Mouse (Mus musculus): ENCODE data around the gene Dtx3. TPM values are rescaled to one million over a fixed set of nuclear protein-coding genes. Genes with fewer than 3 reads are reported as not detected.

The Dtx3 gene
- polyA plus RNA-seq, 1 experiment from 2014 or later = 79.4 TPM

DNA sequence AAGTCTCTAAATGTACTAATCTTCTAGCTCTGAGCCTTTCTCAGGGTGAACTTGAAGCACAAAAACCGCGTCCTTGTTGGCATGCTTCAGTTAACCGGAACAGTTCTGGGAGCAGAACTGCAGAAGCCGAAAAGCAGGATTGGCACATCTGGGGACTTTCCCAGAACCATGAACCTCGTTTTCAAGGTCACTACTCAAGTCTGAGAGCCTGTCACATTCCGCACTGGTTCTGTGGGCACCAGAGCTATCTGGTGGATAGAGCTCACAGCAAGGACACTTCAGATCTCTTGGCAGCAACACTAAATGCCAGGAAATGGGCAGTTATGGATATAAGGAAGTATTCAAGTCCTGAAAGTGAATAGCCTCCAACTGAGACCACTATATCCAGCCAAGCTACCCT is 48.4 kb downstream of the Dtx3 start:
- ATAC-seq (ENCODE audit: insufficient read depth, low FRiP score) = no peak
- H3K27me3 ChIP-seq (ENCODE audit: control insufficient read depth, insufficient read depth, low read length) = no peaks in the 10 kb centered on the region
- H3K4me3 ChIP-seq (replicated peaks; ENCODE audit: low read length) = no peak overlapping the region
- 75% methylated on average over 6 of the region's 6 CpGs for WGBS
- H3K36me3 ChIP-seq (ENCODE audit: control insufficient read depth, insufficient read depth, low read length) = no peaks in the 10 kb centered on the region
- no peaks in the 10 kb centered on the region for H3K9me3 ChIP-seq (replicated peaks; ENCODE audit: control insufficient read depth, low read length)
- no peak overlapping the region for H3K27ac ChIP-seq (ENCODE audit: low read length)
- no peak overlapping the region for H3K4me2 ChIP-seq (ENCODE audit: low read depth, low read length)
- H3K9ac ChIP-seq (ENCODE audit: low read length) = no peak overlapping the region
- H3K4me1 ChIP-seq (ENCODE audit: control insufficient read depth, insufficient read depth, low read length) = no peaks in the 10 kb centered on the region

DNA sequence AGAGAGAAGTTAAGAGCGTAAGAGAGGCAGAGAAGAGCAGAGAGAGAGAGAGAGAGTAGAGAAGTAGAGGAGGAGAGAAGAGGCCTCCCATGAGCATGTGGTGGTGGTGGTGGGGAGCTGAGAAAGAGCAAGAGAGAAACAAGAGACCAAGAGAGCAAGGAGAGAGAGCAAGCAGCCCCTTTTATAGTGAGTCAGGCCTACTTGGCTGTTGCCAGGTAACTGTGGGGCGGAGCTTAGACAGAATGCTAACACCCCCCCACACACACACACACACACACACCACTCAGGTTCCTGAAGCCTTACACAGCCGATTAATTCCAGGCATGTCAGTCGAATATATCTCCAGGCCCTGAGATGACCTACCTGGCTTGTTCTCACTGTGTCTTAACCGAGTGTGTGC is 50.2 kb downstream of the Dtx3 start:
- H3K36me3 ChIP-seq (ENCODE audit: control insufficient read depth, insufficient read depth, low read length) = no peaks in the 10 kb centered on the region
- no peaks in the 10 kb centered on the region for H3K27me3 ChIP-seq (ENCODE audit: control insufficient read depth, insufficient read depth, low read length)
- ATAC-seq (ENCODE audit: insufficient read depth, low FRiP score) = no peak
- WGBS = 75% methylated on average over 5 of the region's 5 CpGs
- no peak overlapping the region for H3K4me2 ChIP-seq (ENCODE audit: low read depth, low read length)
- no peak overlapping the region for H3K4me3 ChIP-seq (replicated peaks; ENCODE audit: low read length)
- H3K9ac ChIP-seq (ENCODE audit: low read length) = no peak overlapping the region
- no peaks in the 10 kb centered on the region for H3K4me1 ChIP-seq (ENCODE audit: control insufficient read depth, insufficient read depth, low read length)
- H3K9me3 ChIP-seq (replicated peaks; ENCODE audit: control insufficient read depth, low read length) = no peaks in the 10 kb centered on the region
- no peak overlapping the region for H3K27ac ChIP-seq (ENCODE audit: low read length)

DNA sequence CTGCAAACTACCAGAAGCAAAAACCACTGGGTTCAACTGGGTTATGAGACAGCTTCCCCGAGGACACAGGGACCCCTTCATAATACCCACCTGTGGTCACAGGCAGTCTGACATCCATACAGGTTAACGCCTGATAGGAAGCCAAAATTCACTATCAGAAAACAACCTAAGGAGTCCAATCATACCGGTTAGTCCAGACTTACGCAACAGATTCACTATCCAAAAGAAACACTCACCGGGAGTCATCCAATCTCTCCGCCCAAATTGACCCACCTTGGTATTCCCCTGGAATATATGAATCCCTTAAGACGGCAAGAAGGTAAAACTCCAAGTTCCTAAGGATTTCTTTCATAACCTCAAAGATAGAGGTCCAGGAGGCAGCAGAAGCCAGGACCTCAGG is 51.0 kb downstream of the Dtx3 start:
- H3K27ac ChIP-seq (ENCODE audit: low read length) = no peak overlapping the region

DNA sequence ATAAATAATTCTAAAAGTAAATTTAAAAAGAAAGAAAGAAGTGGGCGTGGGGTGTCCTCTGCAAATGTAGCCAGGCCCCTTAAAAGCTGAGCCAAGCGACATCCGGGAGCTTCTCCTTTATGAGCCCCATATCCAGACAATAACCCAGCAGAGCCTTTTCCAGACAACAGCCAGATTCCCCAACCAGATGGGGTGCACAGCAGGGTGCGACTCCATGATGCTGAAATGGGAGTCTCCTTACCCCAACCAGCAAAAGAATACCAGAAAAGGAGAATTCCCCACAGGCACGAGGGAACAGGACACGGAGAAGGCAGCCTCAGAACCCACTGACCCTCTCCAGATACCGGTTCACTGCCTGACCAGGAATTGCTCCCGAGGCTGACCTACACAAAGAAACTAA is 52.3 kb downstream of the Dtx3 start:
- no peaks in the 10 kb centered on the region for H3K27me3 ChIP-seq (ENCODE audit: control insufficient read depth, insufficient read depth, low read length)
- 89% methylated on average over 8 of the region's 8 CpGs for WGBS
- no peaks in the 10 kb centered on the region for H3K4me1 ChIP-seq (ENCODE audit: control insufficient read depth, insufficient read depth, low read length)
- no peak overlapping the region for H3K27ac ChIP-seq (ENCODE audit: low read length)
- H3K36me3 ChIP-seq (ENCODE audit: control insufficient read depth, insufficient read depth, low read length) = no peaks in the 10 kb centered on the region
- H3K4me2 ChIP-seq (ENCODE audit: low read depth, low read length) = no peak overlapping the region
- no peak overlapping the region for H3K4me3 ChIP-seq (replicated peaks; ENCODE audit: low read length)
- H3K9ac ChIP-seq (ENCODE audit: low read length) = no peak overlapping the region
- no peaks in the 10 kb centered on the region for H3K9me3 ChIP-seq (replicated peaks; ENCODE audit: control insufficient read depth, low read length)
- no peak for ATAC-seq (ENCODE audit: insufficient read depth, low FRiP score)

More for the DNA sequence above, 51.0 kb downstream of the Dtx3 start:
- ATAC-seq (ENCODE audit: insufficient read depth, low FRiP score) = no peak
- Histone ChIP-seq H3K9me3 (replicated peaks; ENCODE audit: control insufficient read depth, low read length) (no peaks in the 10 kb centered on the region), H3K4me3 (replicated peaks; ENCODE audit: low read length) (no peak overlapping the region), H3K9ac (ENCODE audit: low read length) (no peak overlapping the region), H3K4me1 (ENCODE audit: control insufficient read depth, insufficient read depth, low read length) (no peaks in the 10 kb centered on the region), H3K27me3 (ENCODE audit: control insufficient read depth, insufficient read depth, low read length) (no peaks in the 10 kb centered on the region), H3K36me3 (ENCODE audit: control insufficient read depth, insufficient read depth, low read length) (no peaks in the 10 kb centered on the region), H3K4me2 (ENCODE audit: low read depth, low read length) (no peak overlapping the region)
- WGBS = 81% methylated on average over 7 of the region's 7 CpGs

DNA sequence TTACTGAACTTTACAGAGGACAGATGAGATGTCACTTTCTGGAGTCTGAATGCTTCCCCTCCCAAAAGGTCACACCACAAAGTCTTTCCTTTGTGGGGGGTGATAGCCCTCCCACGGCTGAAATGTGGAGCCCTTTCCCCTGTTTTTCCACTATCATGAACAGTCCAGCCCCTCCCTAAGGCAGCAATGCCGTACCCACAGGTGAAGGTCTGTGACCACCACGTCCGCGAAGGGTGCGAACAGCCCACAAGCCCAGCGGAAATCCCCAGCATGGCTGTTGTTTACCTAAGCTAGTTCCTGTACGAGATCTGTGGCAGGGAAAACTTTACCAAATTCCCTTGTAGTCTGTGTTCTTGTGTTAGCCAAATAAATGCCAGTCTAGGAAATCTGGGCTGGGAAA is 54.0 kb downstream of the Dtx3 start:
- no peaks in the 10 kb centered on the region for H3K27me3 ChIP-seq (ENCODE audit: control insufficient read depth, insufficient read depth, low read length)
- H3K4me3 ChIP-seq (replicated peaks; ENCODE audit: low read length) = no peak overlapping the region
- WGBS = 54% methylated on average over 8 of the region's 8 CpGs
- no peak overlapping the region for H3K4me2 ChIP-seq (ENCODE audit: low read depth, low read length)
- no peak overlapping the region for H3K27ac ChIP-seq (ENCODE audit: low read length)
- H3K9ac ChIP-seq (ENCODE audit: low read length) = no peak overlapping the region
- no peak for ATAC-seq (ENCODE audit: insufficient read depth, low FRiP score)
- no peaks in the 10 kb centered on the region for H3K9me3 ChIP-seq (replicated peaks; ENCODE audit: control insufficient read depth, low read length)
- no peaks in the 10 kb centered on the region for H3K36me3 ChIP-seq (ENCODE audit: control insufficient read depth, insufficient read depth, low read length)
- no peaks in the 10 kb centered on the region for H3K4me1 ChIP-seq (ENCODE audit: control insufficient read depth, insufficient read depth, low read length)

DNA sequence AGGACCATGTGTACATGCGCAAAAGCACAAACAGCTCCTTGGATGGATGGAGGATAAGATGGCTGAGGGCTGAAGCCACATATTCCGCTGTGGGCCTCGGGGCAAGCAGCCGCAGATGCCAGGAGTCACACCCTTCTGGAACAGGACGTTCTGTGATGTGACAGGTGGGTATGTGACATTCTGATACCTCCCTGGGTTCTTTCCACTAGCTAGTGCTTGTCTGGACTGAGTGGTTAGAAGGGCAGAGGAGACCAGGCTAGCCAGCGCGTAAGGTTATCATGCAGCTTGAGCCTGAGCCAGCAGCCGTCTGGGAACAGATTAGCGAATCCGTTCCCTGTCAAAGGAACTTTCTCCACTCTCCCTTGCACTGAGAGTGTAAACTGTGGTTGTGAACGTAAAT is 54.6 kb downstream of the Dtx3 start:
- Histone ChIP-seq H3K9me3 (replicated peaks; ENCODE audit: control insufficient read depth, low read length) (no peaks in the 10 kb centered on the region), H3K4me2 (ENCODE audit: low read depth, low read length) (no peak overlapping the region), H3K36me3 (ENCODE audit: control insufficient read depth, insufficient read depth, low read length) (no peaks in the 10 kb centered on the region), H3K9ac (ENCODE audit: low read length) (no peak overlapping the region), H3K4me3 (replicated peaks; ENCODE audit: low read length) (no peak overlapping the region), H3K27me3 (ENCODE audit: control insufficient read depth, insufficient read depth, low read length) (no peaks in the 10 kb centered on the region), H3K4me1 (ENCODE audit: control insufficient read depth, insufficient read depth, low read length) (no peaks in the 10 kb centered on the region), H3K27ac (ENCODE audit: low read length) (no peak overlapping the region)
- ATAC-seq (ENCODE audit: insufficient read depth, low FRiP score) = no peak
- WGBS = 76% methylated on average over 11 of the region's 11 CpGs

Other genes starting within 250 kb of the Dtx3 start
- gene Ctdsp2, start 217.0 kb downstream of the Dtx3 start, polyA plus RNA-seq (2015; fragmentation: Nextera tagmentation; extraction: Ambion mirVana) = 49.4 and 53.4 TPM in 2 replicates
- 1.0 and 1.9 TPM in 2 replicates for gene Avil, start 195.0 kb downstream of the Dtx3 start, polyA plus RNA-seq (2015; fragmentation: Nextera tagmentation; extraction: Ambion mirVana)
- gene Tsfm, start 164.9 kb downstream of the Dtx3 start, polyA plus RNA-seq (2015; fragmentation: Nextera tagmentation; extraction: Ambion mirVana) = 80.4 and 80.6 TPM in 2 replicates
- 49.4 and 49.5 TPM in 2 replicates for gene Mettl1, start 154.3 kb downstream of the Dtx3 start, polyA plus RNA-seq (2015; fragmentation: Nextera tagmentation; extraction: Ambion mirVana)
- gene Eef1akmt3, start 154.2 kb downstream of the Dtx3 start, polyA plus RNA-seq (2015; fragmentation: Nextera tagmentation; extraction: Ambion mirVana) = 1.3 and 1.5 TPM in 2 replicates
- gene Cyp27b1, start 147.5 kb downstream of the Dtx3 start, polyA plus RNA-seq (2015; fragmentation: Nextera tagmentation; extraction: Ambion mirVana) = 0.21 and 0.37 TPM in 2 replicates
- 0.66 and 0.72 TPM in 2 replicates for gene March9, start 135.5 kb downstream of the Dtx3 start, polyA plus RNA-seq (2015; fragmentation: Nextera tagmentation; extraction: Ambion mirVana)
- gene Cdk4, start 132.2 kb downstream of the Dtx3 start, polyA plus RNA-seq (2015; fragmentation: Nextera tagmentation; extraction: Ambion mirVana) = 1,208 and 1,239 TPM in 2 replicates
- 158 and 177 TPM in 2 replicates for gene Tspan31, start 125.5 kb downstream of the Dtx3 start, polyA plus RNA-seq (2015; fragmentation: Nextera tagmentation; extraction: Ambion mirVana)
- gene Agap2, start 120.4 kb downstream of the Dtx3 start, polyA plus RNA-seq (2015; fragmentation: Nextera tagmentation; extraction: Ambion mirVana) = 0.09 and 0.62 TPM in 2 replicates
- gene Os9, start 74.6 kb downstream of the Dtx3 start, polyA plus RNA-seq (2015; fragmentation: Nextera tagmentation; extraction: Ambion mirVana) = 114 and 128 TPM in 2 replicates
- gene B4galnt1, start 30.5 kb downstream of the Dtx3 start, polyA plus RNA-seq (2015; fragmentation: Nextera tagmentation; extraction: Ambion mirVana) = 29.3 and 34.3 TPM in 2 replicates
- 1.2 and 1.4 TPM in 2 replicates for gene Slc26a10, start 15.1 kb downstream of the Dtx3 start, polyA plus RNA-seq (2015; fragmentation: Nextera tagmentation; extraction: Ambion mirVana)
- gene Arhgef25, start 5.6 kb downstream of the Dtx3 start, polyA plus RNA-seq (2015; fragmentation: Nextera tagmentation; extraction: Ambion mirVana) = 71.3 and 77.0 TPM in 2 replicates
- gene Pip4k2c, start 15.9 kb upstream of the Dtx3 start, polyA plus RNA-seq (2015; fragmentation: Nextera tagmentation; extraction: Ambion mirVana) = 33.5 and 34.4 TPM in 2 replicates
- gene Kif5a, start 67.6 kb upstream of the Dtx3 start, polyA plus RNA-seq (2015; fragmentation: Nextera tagmentation; extraction: Ambion mirVana) = 6.5 and 6.7 TPM in 2 replicates
- gene Dctn2, start 70.6 kb upstream of the Dtx3 start, polyA plus RNA-seq (2015; fragmentation: Nextera tagmentation; extraction: Ambion mirVana) = 171 and 173 TPM in 2 replicates
- 8.6 and 11.6 TPM in 2 replicates for gene Mbd6, start 93.3 kb upstream of the Dtx3 start, polyA plus RNA-seq (2015; fragmentation: Nextera tagmentation; extraction: Ambion mirVana)
- gene Mars, start 116.1 kb upstream of the Dtx3 start, polyA plus RNA-seq (2015; fragmentation: Nextera tagmentation; extraction: Ambion mirVana) = 98.9 and 104 TPM in 2 replicates
- 4.2 and 6.6 TPM in 2 replicates for gene Arhgap9, start 126.2 kb upstream of the Dtx3 start, polyA plus RNA-seq (2015; fragmentation: Nextera tagmentation; extraction: Ambion mirVana)
- 9.8 and 9.9 TPM in 2 replicates for gene Gli1, start 146.2 kb upstream of the Dtx3 start, polyA plus RNA-seq (2015; fragmentation: Nextera tagmentation; extraction: Ambion mirVana)
- gene Inhbe, start 158.7 kb upstream of the Dtx3 start, polyA plus RNA-seq (2015; fragmentation: Nextera tagmentation; extraction: Ambion mirVana) = 0.06 TPM in 1 of 2 replicates, not detected in the other
- gene Inhbc, start 174.7 kb upstream of the Dtx3 start, polyA plus RNA-seq (2015; fragmentation: Nextera tagmentation; extraction: Ambion mirVana) = 0.15 and 0.27 TPM in 2 replicates
- 19.3 and 22.5 TPM in 2 replicates for gene R3hdm2, start 184.6 kb upstream of the Dtx3 start, polyA plus RNA-seq (2015; fragmentation: Nextera tagmentation; extraction: Ambion mirVana)

Measured in stomach, embryonic 16.5 days (tissue).